Mouse (Mus musculus) testis, adult 2 months (tissue): Measurements from ENCODE around the gene Smim14. TPM values are rescaled to one million over a fixed set of nuclear protein-coding genes. Genes with fewer than 3 reads are reported as not detected.
A peak's percentile ranks its signal among the peaks of the same experiment; 100 is the strongest.

Experiments
- H3K27ac ChIP-seq: fragments of 200-500 bp; 2 replicates; pipeline ENCODE4 v1.5.1; 2012; ENCODE audit warnings: low read depth, low read length; ENCODE audit not compliant: control insufficient read depth, insufficient read depth
- H3K27me3 ChIP-seq: fragments of 200-500 bp; 2 replicates; pipeline ENCODE4 v1.6.1; 2012; ENCODE audit warnings: mild to moderate bottlenecking, low read length, moderate library complexity; ENCODE audit not compliant: control insufficient read depth, insufficient read depth
- H3K36me3 ChIP-seq: fragments of 200-500 bp; 2 replicates; pipeline ENCODE4 v1.6.1; 2012; ENCODE audit warnings: mild to moderate bottlenecking, low read length; ENCODE audit not compliant: control insufficient read depth, insufficient read depth
- H3K4me1 ChIP-seq: fragments of 200-500 bp; 2 replicates; pipeline ENCODE4 v1.6.1; 2012; ENCODE audit warnings: low read length; ENCODE audit not compliant: control insufficient read depth, insufficient read depth
- H3K4me3 ChIP-seq: fragments of 200-500 bp; 2 replicates; pipeline ENCODE4 v1.5.1; 2012; ENCODE audit warnings: low read depth, mild to moderate bottlenecking, low read length, moderate library complexity, mixed read lengths; ENCODE audit not compliant: control insufficient read depth
- CTCF ChIP-seq: fragments of 200-500 bp; IDR thresholded peaks from 2 replicates; pipeline ENCODE4 v1.5.1; 2012; ENCODE audit warnings: low read depth, mild to moderate bottlenecking, inconsistent platforms, low read length, moderate library complexity; ENCODE audit not compliant: control insufficient read depth, insufficient read depth, insufficient replicate concordance
- POLR2A ChIP-seq: fragments of 200-500 bp; IDR thresholded peaks from 2 replicates; pipeline ENCODE4 v1.6.1; 2012; ENCODE audit warnings: low read depth, mild to moderate bottlenecking, inconsistent platforms, low read length, moderate library complexity; ENCODE audit not compliant: control insufficient read depth
- polyA plus RNA-seq: library from polyadenylated mRNA; depleted of rRNA; stranded (reverse); fragments of >200 nt; gene quantifications from 2 replicates; pipeline ENCODE4 v1.2.3, GENCODE M21; 2012

The Smim14 gene
- polyA plus RNA-seq, 1 experiment, result 131 TPM

DNA sequence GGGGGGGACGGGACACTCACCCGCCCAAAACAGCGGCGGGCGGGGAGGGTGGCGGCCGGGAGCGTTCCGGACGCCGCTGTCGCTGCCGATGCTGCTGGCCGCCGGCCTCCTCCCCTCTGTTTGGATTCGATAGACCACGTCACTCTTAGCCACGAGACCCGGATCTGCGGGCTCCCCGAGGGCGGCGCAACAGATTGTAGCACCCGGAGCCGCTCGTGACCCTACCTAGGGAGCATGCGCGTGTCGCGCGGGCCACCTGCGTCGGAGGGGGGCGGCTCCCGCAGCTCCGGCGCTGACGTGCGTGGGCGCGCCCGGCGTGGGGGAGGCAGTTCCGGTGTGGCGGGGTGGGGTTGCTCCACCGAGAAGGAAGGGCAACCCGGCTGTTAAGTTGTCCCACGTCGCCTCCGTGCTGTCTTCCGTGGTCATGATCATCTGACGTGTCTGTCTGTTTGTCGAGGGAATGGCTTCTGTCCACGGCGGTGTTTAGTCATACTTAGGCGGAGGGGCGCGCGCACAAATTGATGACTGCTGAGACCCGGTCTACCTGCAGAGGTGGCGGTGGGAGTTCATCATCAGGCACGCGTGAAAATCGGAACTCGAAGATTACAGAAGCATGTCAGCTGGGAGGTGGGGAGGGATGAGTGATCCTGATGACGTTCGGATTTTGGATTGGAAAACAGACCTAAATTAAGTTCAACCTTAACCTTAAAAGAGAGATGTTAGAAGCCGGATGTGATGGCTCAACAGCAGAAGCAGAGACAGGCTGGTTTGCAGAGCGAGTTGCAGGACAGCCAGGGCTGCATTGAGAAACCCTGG is 44.1 kb downstream of the Smim14 start, which contains the start of gene Gm43552:
Gene Gm43552 (minus strand): TSS at position 118 of the 816 bp plus-strand sequence.
- Histone ChIP-seq H3K27me3 (no peaks in the 10 kb centered on the region), H3K36me3 (no peaks in the 10 kb centered on the region), H3K4me1 (peaks cover 7% of the 10 kb centered on the region), H3K4me3 (peak within 1 kb of the TSS; percentile 87), H3K27ac (peak within 1 kb of the TSS; percentile 85)
- TF ChIP-seq CTCF, result no peak
- TF ChIP-seq POLR2A, result peak; percentile 89

GRCm38 (mm10) chr5:65491767-65492715 is 44.9 kb downstream of the Smim14 start:
- TF ChIP-seq CTCF, result no peak
- TF ChIP-seq POLR2A, result no peak
- Histone ChIP-seq H3K27me3 (no peaks in the 10 kb centered on the region), H3K4me3 (peak overlapping the region; percentile 87), H3K4me1 (peaks cover 7% of the 10 kb centered on the region), H3K27ac (peak overlapping the region; percentile 85), H3K36me3 (no peaks in the 10 kb centered on the region)

DNA sequence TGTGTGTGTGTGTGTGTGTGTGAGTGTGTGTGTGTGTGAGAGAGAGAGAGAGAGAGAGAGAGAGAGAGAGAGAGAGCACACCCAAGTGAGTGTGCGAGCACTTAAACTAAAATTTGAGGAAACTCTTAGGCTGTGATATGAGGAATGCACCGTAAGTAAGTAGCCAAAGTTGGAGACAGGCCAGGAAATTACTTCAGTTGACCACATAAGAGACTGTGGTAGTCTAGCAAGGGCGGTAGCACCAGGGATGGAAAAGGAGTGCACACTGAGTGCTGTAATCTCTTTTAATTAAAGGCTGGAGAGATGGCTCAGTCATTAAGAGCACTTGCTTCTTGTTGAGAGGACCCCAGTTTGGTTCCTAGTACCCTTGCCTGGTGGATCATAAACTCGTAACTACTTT is 47.2 kb downstream of the Smim14 start:
- Histone ChIP-seq H3K27me3 (no peaks in the 10 kb centered on the region), H3K27ac (no peak overlapping the region), H3K4me3 (no peak overlapping the region), H3K4me1 (peaks cover 9% of the 10 kb centered on the region), H3K36me3 (no peaks in the 10 kb centered on the region)
- no peak for TF ChIP-seq POLR2A
- TF ChIP-seq CTCF, result no peak

DNA sequence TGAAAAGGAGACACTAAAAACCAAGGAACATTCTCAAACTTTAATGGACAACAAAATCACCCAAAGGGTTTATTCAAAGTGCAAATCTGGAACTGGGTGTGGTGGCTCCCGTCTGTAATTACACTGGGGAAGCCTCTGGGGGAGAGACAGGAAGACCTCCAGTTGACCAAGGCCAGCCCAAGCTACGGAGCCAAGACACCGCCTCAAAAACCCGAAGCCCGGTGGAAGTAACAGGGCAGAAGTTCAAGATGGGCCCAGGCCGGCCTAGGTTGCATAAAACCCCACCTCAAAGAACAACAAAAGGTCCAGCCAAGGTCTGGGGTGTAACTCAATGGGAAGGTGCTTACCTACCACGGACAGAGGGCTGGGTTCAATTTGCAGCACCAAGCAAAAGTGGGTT is 48.3 kb downstream of the Smim14 start:
- Histone ChIP-seq H3K4me3 (no peak overlapping the region), H3K36me3 (no peaks in the 10 kb centered on the region), H3K4me1 (peaks cover 9% of the 10 kb centered on the region), H3K27me3 (no peaks in the 10 kb centered on the region), H3K27ac (no peak overlapping the region; the same call in 1 of the 2 replicates)
- TF ChIP-seq CTCF (no peak), POLR2A (no peak)

DNA sequence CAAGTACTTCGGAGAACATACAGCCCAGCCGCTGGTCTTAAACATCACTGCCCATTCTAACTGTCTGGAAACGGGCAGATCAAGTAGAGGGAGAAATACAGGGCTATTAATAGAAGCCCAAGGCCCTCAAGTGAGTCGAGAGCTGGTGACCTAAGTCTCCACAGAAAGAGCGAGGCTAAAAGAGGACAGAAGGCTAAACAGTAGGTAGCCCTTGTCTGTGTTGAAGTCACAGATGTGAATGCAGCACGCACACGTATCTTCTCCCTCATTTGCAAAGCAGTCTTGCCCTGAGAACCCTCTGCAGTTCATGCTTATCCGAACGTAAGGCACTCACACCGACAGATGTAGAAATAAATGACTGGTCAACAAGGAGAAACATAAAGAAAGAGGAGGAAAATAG is 49.6 kb downstream of the Smim14 start:
- Histone ChIP-seq H3K4me3 (no peak overlapping the region), H3K36me3 (no peaks in the 10 kb centered on the region), H3K27me3 (no peaks in the 10 kb centered on the region), H3K4me1 (peaks cover 6% of the 10 kb centered on the region; the same call in 1 of the 2 replicates), H3K27ac (no peak overlapping the region)
- TF ChIP-seq POLR2A, result no peak
- TF ChIP-seq CTCF, result no peak

DNA sequence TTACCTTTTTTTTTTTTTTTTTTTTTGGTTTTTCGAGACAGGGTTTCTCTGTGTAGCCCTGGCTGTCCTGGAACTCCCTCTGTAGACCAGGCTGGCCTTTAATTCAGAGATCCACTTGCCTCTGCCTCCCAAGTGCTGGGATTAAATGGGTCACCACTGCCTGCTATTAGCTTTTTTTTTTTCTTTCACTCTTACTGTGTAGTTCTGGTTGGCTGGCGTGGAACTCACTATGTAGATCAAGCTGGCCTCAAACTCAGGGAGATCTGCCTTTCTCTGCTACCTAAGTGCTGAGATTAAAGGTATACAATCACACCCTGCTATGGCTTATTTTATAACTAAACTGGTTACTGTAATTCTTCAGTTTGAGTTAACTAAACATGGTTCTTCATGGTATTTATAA is 50.5 kb downstream of the Smim14 start:
- peaks cover 6% of the 10 kb centered on the region; the same call in 1 of the 2 replicates for H3K4me1 ChIP-seq
- H3K27me3 ChIP-seq, result no peaks in the 10 kb centered on the region
- H3K4me3 ChIP-seq, result no peak overlapping the region
- TF ChIP-seq CTCF, result no peak
- TF ChIP-seq POLR2A, result no peak
- H3K36me3 ChIP-seq, result no peaks in the 10 kb centered on the region
- no peak overlapping the region for H3K27ac ChIP-seq

DNA sequence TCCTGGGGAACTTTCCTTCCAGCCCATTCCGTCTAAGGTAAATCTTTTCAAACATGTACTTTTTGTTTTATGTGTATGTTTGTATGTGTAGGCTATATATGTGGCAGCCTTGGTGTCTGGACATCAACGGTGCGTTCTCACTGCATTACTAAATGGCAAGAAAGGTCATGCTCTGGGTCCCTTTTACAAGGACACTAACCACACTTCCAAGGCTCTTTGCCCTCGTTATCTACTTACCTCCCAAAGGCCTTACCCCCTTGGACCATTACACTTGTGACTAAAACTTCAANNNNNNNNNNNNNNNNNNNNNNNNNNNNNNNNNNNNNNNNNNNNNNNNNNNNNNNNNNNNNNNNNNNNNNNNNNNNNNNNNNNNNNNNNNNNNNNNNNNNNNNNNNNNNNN is 54.0 kb downstream of the Smim14 start:
- no peak overlapping the region for H3K4me3 ChIP-seq
- H3K27ac ChIP-seq, result no peak overlapping the region
- TF ChIP-seq POLR2A, result no peak
- no peak for TF ChIP-seq CTCF
- H3K4me1 ChIP-seq, result peaks cover 3% of the 10 kb centered on the region; the same call in 1 of the 2 replicates
- H3K36me3 ChIP-seq, result no peaks in the 10 kb centered on the region
- H3K27me3 ChIP-seq, result no peaks in the 10 kb centered on the region
